Mouse (Mus musculus): Measurements from ENCODE around the gene Nudt2. TPM values are rescaled to one million over a fixed set of nuclear protein-coding genes. Genes with fewer than 3 reads are reported as not detected.

The Nudt2 gene
- polyA plus RNA-seq, 1 experiment from 2014 or later, result 82.6 TPM

DNA sequence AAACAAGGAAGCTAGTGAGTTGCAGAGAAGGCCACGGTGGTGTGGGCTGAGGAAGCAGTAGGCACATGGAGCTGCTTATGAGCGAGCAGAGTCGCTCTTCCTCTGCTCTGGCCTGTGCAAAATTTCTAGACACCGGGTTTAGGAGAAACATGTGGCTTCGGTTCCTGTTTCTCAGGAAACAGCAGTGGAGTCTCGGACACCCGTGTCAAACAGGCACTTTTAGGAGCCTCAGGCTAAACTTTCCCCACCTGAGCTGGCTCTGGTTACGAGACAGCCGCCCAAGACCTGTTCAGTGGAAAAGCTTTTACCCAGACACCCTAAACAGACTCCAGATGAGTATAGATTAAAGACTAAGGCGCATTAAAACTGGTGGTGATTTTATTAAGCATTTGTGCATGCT, 4.2 kb downstream of the Nudt2 start:
- WGBS, result 77% methylated on average over 10 of the region's 10 CpGs
- Histone ChIP-seq H3K36me3 (replicated peaks; ENCODE audit: control insufficient read depth, insufficient read depth) (no peaks in the 10 kb centered on the region), H3K27me3 (ENCODE audit: control insufficient read depth, insufficient read depth, low read length) (no peaks in the 10 kb centered on the region), H3K9ac (no peak overlapping the region), H3K4me1 (replicated peaks; ENCODE audit: control insufficient read depth, insufficient read depth, low read length) (no peaks in the 10 kb centered on the region), H3K27ac (no peak overlapping the region), H3K9me3 (ENCODE audit: control insufficient read depth, low read length) (no peaks in the 10 kb centered on the region), H3K4me2 (replicated peaks) (no peak overlapping the region), H3K4me3 (replicated peaks; ENCODE audit: low read length) (no peak overlapping the region)
- ATAC-seq (ENCODE audit: low FRiP score) (no peak), DNase-seq (ENCODE audit: low spot score) (no peak)

- H3K4me1 ChIP-seq (replicated peaks; ENCODE audit: control insufficient read depth, insufficient read depth, low read length), result no peaks in the 10 kb centered on the region
- H3K4me3 ChIP-seq (replicated peaks; ENCODE audit: low read length), result no peak overlapping the region
- H3K36me3 ChIP-seq (replicated peaks; ENCODE audit: control insufficient read depth, insufficient read depth), result no peaks in the 10 kb centered on the region
- peak overlapping the region; percentile 62 for H3K27ac ChIP-seq
- ATAC-seq (ENCODE audit: low FRiP score) (no peak), DNase-seq (ENCODE audit: low spot score) (no peak)
- no peaks in the 10 kb centered on the region for H3K9me3 ChIP-seq (ENCODE audit: control insufficient read depth, low read length)
- H3K4me2 ChIP-seq (replicated peaks), result no peak overlapping the region
- H3K9ac ChIP-seq, result no peak overlapping the region
- 53% methylated on average over 7 of the region's 7 CpGs for WGBS
- H3K27me3 ChIP-seq (ENCODE audit: control insufficient read depth, insufficient read depth, low read length), result no peaks in the 10 kb centered on the region
Measured at GRCm38 (mm10) chr4:41470051-41470683, 5.2 kb downstream of the Nudt2 start.

DNA sequence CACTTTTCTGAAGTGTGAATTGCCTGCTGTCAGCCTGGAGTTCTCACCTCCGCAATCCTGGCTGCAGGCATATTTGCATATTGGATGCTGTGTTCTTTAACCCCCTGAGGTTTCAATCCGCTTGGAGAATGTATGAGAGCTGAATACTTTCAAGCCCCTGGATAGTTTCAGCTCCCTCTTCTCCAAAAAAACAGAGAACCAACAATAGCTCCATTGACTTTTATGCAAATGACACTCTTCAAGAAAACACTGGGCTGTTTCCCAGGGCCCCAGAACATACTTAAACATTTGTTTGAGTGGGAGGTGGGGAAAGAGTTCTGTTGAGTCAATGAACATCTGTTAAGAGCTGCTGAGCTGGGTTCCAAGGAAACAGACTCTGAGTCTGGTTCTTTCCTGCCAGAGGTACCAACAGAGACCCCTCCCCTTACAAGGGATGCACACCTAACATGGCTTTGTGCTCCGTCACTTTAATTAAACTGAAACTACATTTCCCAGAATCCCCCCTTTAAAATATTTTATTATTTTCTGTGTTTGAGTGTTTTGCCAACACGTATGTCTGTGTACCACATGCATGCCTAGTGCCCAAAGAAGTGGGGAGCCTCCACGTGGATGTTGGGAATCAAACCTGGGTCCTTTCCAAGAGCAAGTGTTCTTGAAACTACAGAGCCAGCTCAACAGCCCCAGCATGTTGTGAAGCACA, 5.9 kb downstream of the Nudt2 start:
- Histone ChIP-seq H3K27ac (peak overlapping the region; percentile 73), H3K4me2 (replicated peaks) (no peak overlapping the region), H3K36me3 (replicated peaks; ENCODE audit: control insufficient read depth, insufficient read depth) (no peaks in the 10 kb centered on the region), H3K27me3 (ENCODE audit: control insufficient read depth, insufficient read depth, low read length) (no peaks in the 10 kb centered on the region), H3K9ac (no peak overlapping the region), H3K4me1 (replicated peaks; ENCODE audit: control insufficient read depth, insufficient read depth, low read length) (no peaks in the 10 kb centered on the region), H3K4me3 (replicated peaks; ENCODE audit: low read length) (no peak overlapping the region), H3K9me3 (ENCODE audit: control insufficient read depth, low read length) (no peaks in the 10 kb centered on the region)
- WGBS, result 27% methylated on average over 5 of the region's 5 CpGs
- ATAC-seq (ENCODE audit: low FRiP score) (peak; percentile 72; the same call in 1 of the 2 replicates), DNase-seq (ENCODE audit: low spot score) (peak; percentile 38)

DNA sequence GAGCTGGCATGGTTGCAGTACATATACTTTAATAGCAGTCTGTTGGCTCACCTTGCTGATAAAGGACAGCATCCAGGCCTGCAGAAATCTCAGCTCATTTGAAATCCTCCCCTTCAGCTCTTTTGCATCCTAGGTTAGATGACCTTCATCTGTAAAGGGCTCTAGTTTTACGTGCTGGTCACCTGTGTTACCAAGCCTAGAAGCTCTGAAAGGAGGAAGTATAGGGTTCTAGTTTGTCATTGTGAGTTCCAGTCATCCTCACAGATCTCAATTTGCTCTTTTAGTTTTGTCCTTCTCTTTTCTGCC, 6.4 kb downstream of the Nudt2 start:
- ATAC-seq (ENCODE audit: low FRiP score) (no peak), DNase-seq (ENCODE audit: low spot score) (no peak)
- H3K27me3 ChIP-seq (ENCODE audit: control insufficient read depth, insufficient read depth, low read length), result no peaks in the 10 kb centered on the region
- WGBS, result 79% methylated on average over 1 of the region's 1 CpGs
- no peak overlapping the region for H3K9ac ChIP-seq
- H3K4me1 ChIP-seq (replicated peaks; ENCODE audit: control insufficient read depth, insufficient read depth, low read length), result no peaks in the 10 kb centered on the region
- no peak overlapping the region for H3K4me2 ChIP-seq (replicated peaks)
- no peak overlapping the region for H3K4me3 ChIP-seq (replicated peaks; ENCODE audit: low read length)
- no peaks in the 10 kb centered on the region for H3K36me3 ChIP-seq (replicated peaks; ENCODE audit: control insufficient read depth, insufficient read depth)
- H3K27ac ChIP-seq, result peak overlapping the region; percentile 73
- H3K9me3 ChIP-seq (ENCODE audit: control insufficient read depth, low read length), result no peaks in the 10 kb centered on the region

DNA sequence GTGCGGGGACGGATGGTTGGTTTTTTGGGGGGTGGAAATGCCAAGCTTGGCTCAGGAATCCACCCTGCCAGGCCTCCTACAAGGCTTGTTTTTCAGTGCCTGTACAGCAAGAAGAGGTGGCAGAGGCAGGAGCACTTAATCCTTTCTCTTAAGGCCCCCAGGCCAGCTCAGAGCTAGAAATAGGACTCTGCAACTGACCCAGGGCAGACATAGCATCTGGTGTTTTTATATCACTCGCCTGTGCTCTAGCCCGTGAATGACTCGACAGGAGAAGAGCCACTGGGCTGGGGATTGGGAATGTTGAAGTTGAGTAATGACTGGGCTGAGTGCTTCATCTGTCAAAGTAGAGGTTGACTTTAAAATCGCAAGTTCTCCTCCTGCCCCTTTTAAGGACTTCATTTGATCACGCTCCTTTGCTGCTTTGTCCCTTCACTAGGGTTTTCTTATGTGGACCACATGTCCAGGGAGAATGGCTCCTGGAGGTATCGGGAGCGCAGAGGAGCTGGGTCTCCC, 12.8 kb downstream of the Nudt2 start:
- Histone ChIP-seq H3K9ac (no peak overlapping the region), H3K27me3 (ENCODE audit: control insufficient read depth, insufficient read depth, low read length) (no peaks in the 10 kb centered on the region), H3K36me3 (replicated peaks; ENCODE audit: control insufficient read depth, insufficient read depth) (peaks cover 7% of the 10 kb centered on the region; the same call in 1 of the 2 replicates), H3K4me3 (replicated peaks; ENCODE audit: low read length) (no peak overlapping the region), H3K4me2 (replicated peaks) (no peak overlapping the region), H3K9me3 (ENCODE audit: control insufficient read depth, low read length) (no peaks in the 10 kb centered on the region), H3K4me1 (replicated peaks; ENCODE audit: control insufficient read depth, insufficient read depth, low read length) (no peaks in the 10 kb centered on the region), H3K27ac (no peak overlapping the region)
- no peak for DNase-seq (ENCODE audit: low spot score)
- WGBS, result 91% methylated on average over 9 of the region's 9 CpGs
- no peak for ATAC-seq (ENCODE audit: low FRiP score)

DNA sequence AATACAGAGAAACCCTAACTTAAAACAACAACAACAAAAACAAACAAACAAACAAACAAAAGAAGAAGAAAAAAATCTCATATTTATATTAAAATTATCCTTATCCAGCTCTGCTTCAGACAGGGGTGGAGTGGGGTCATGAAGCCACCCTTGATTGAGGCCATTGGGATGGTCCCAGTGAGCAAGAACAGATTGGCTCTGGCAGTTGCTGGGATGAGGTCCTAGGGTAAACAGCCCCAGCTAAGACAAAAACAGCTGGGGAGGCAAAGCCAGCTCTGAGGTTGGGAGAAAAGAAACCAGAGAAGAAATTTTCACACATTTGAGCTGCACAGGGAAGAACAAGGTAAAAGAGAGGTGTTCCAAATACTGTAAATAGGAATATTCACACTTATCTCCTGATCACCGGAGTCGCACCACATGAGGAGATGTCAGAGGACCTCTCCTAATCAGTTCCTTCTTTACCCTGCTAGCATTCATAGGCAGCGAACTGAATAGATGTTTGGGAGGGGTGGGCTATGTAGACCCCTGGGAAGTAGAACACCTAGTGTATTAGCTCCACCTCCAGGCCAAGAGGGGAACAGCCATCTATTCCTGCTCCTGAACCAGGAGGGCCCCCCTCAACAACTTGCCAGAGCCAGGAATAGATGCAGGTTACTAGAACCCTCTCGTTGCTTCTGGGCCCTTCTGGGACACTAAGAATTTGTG, 14.0 kb downstream of the Nudt2 start:
- Histone ChIP-seq H3K4me1 (replicated peaks; ENCODE audit: control insufficient read depth, insufficient read depth, low read length) (no peaks in the 10 kb centered on the region), H3K27me3 (ENCODE audit: control insufficient read depth, insufficient read depth, low read length) (no peaks in the 10 kb centered on the region), H3K4me3 (replicated peaks; ENCODE audit: low read length) (no peak overlapping the region), H3K9me3 (ENCODE audit: control insufficient read depth, low read length) (no peaks in the 10 kb centered on the region), H3K9ac (no peak overlapping the region), H3K36me3 (replicated peaks; ENCODE audit: control insufficient read depth, insufficient read depth) (peaks cover 7% of the 10 kb centered on the region; the same call in 1 of the 2 replicates), H3K27ac (no peak overlapping the region), H3K4me2 (replicated peaks) (no peak overlapping the region)
- DNase-seq (ENCODE audit: low spot score) (no peak), ATAC-seq (ENCODE audit: low FRiP score) (no peak)
- 66% methylated on average over 4 of the region's 4 CpGs for WGBS

DNA sequence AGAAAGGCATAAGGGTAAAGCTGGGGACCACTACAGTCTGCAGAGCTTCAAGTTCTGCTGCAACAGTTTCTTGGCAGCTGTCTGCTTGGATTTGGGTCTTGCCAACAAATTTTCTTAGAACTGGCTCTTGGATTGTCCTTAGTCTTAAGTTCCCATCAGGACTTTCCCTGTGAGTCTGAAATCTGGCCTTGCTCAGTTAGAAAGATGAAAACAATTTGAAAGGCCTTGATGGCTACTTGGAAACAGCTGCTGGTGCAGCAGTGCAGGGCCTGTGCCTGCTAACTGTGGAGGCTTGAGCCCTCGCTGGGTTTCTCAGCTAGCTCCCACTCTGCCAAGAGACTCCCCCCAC, 14.5 kb downstream of the Nudt2 start:
- DNase-seq (ENCODE audit: low spot score) (no peak), ATAC-seq (ENCODE audit: low FRiP score) (no peak)
- no peak overlapping the region for H3K27ac ChIP-seq
- H3K4me2 ChIP-seq (replicated peaks), result no peak overlapping the region
- H3K36me3 ChIP-seq (replicated peaks; ENCODE audit: control insufficient read depth, insufficient read depth), result peaks cover 7% of the 10 kb centered on the region; the same call in 1 of the 2 replicates
- no peaks in the 10 kb centered on the region for H3K9me3 ChIP-seq (ENCODE audit: control insufficient read depth, low read length)
- H3K4me3 ChIP-seq (replicated peaks; ENCODE audit: low read length), result no peak overlapping the region
- 76% methylated on average over 1 of the region's 1 CpGs for WGBS
- no peaks in the 10 kb centered on the region for H3K27me3 ChIP-seq (ENCODE audit: control insufficient read depth, insufficient read depth, low read length)
- H3K4me1 ChIP-seq (replicated peaks; ENCODE audit: control insufficient read depth, insufficient read depth, low read length), result no peaks in the 10 kb centered on the region
- no peak overlapping the region for H3K9ac ChIP-seq

GRCm38 (mm10) chr4:41480254-41480653, 15.3 kb downstream of the Nudt2 start:
- no peak for DNase-seq (ENCODE audit: low spot score)
- WGBS, result 81% methylated on average over 8 of the region's 8 CpGs

DNA sequence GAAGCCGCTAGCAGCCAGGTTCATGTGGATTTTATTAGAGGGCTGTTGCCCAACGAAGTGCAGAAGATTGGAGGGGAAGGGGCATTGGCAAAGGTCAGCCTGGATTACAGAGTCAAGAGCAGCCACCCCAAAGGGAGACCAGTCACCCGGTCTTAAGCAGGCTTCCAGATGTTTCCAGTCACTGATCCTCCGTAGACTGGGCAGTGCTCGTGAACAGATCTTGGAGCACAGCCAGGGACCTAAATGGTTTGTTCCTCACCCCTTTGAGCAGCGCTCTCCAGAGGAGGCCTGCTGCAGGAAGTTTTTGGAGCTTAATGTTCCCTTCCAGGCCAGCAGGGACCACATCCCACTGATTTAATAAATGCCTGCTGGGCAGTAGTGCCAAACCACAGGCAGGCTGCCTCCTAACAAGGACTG, 16.7 kb downstream of the Nudt2 start:
- Histone ChIP-seq H3K4me1 (replicated peaks; ENCODE audit: control insufficient read depth, insufficient read depth, low read length) (no peaks in the 10 kb centered on the region), H3K9ac (no peak overlapping the region), H3K27me3 (ENCODE audit: control insufficient read depth, insufficient read depth, low read length) (no peaks in the 10 kb centered on the region), H3K4me3 (replicated peaks; ENCODE audit: low read length) (no peak overlapping the region), H3K4me2 (replicated peaks) (no peak overlapping the region), H3K36me3 (replicated peaks; ENCODE audit: control insufficient read depth, insufficient read depth) (peaks cover 7% of the 10 kb centered on the region; the same call in 1 of the 2 replicates), H3K27ac (no peak overlapping the region), H3K9me3 (ENCODE audit: control insufficient read depth, low read length) (no peaks in the 10 kb centered on the region)
- ATAC-seq (ENCODE audit: low FRiP score) (no peak), DNase-seq (ENCODE audit: low spot score) (no peak)
- WGBS, result 55% methylated on average over 6 of the region's 6 CpGs

More at GRCm38 (mm10) chr4:41480254-41480653, 15.3 kb downstream of the Nudt2 start:
- Histone ChIP-seq H3K9me3 (ENCODE audit: control insufficient read depth, low read length) (no peaks in the 10 kb centered on the region), H3K4me1 (replicated peaks; ENCODE audit: control insufficient read depth, insufficient read depth, low read length) (no peaks in the 10 kb centered on the region), H3K9ac (no peak overlapping the region), H3K27me3 (ENCODE audit: control insufficient read depth, insufficient read depth, low read length) (no peaks in the 10 kb centered on the region), H3K4me2 (replicated peaks) (no peak overlapping the region), H3K36me3 (replicated peaks; ENCODE audit: control insufficient read depth, insufficient read depth) (peaks cover 7% of the 10 kb centered on the region; the same call in 1 of the 2 replicates), H3K27ac (no peak overlapping the region), H3K4me3 (replicated peaks; ENCODE audit: low read length) (no peak overlapping the region)
- no peak for ATAC-seq (ENCODE audit: low FRiP score)
